Mouse (Mus musculus): ENCODE results near the gene Hmg20a. TPM values are rescaled to one million over a fixed set of nuclear protein-coding genes. Genes with fewer than 3 reads are reported as not detected.

The Hmg20a gene
- total and polyA plus RNA-seq, 2 experiments, result 6.6 to 6.8 TPM

DNA sequence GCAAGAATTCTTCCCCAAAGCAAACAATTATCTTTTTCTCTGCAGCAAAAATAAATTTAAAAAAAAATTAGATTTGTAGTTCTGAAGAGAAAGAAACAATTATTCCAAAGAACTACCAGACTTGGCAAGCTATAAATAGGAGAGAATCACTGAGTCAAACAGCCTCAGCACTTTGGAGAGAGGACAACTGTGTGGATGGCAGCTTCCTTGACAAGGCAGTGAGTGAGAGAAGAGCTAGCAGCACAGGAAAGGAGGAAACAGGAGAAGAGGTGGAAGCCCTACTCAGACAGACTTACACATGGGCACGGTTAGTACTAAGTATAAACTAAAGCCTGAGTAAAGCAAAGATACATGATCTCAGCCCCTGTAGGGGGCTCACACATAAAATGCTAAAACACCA is 22.1 kb upstream of the Hmg20a start:
- no peak overlapping the region for H3K9ac ChIP-seq (ENCODE audit: low read depth, low read length)
- peaks cover 7% of the 10 kb centered on the region for H3K4me1 ChIP-seq (ENCODE audit: control insufficient read depth, insufficient read depth, low read length)
- peaks cover 14% of the 10 kb centered on the region; the same call in 1 of the 2 replicates for H3K79me2 ChIP-seq (ENCODE audit: control insufficient read depth, insufficient read depth, low read length)
- H3K36me3 ChIP-seq (ENCODE audit: control insufficient read depth, insufficient read depth, low read length), result no peaks in the 10 kb centered on the region
- TF ChIP-seq CTCF (IDR thresholded peaks at IDR 0.05; ENCODE audit: low read depth, low read length) (no peak), POLR2A (IDR thresholded peaks at IDR 0.05; ENCODE audit: extremely low read depth, insufficient read depth, low read length) (no peak)
- H3K27ac ChIP-seq (replicated peaks; ENCODE audit: insufficient read depth, low read depth, low read length), result no peak overlapping the region
- no peak overlapping the region for H3K4me3 ChIP-seq (ENCODE audit: insufficient read depth, low read depth, low read length)
- WGBS, result 61% methylated on average over 1 of the region's 1 CpGs
- DNase-seq (ENCODE audit: extremely low read depth, low read depth, low spot score), result no peak
- H3K27me3 ChIP-seq (ENCODE audit: control insufficient read depth, insufficient read depth, low read length), result no peaks in the 10 kb centered on the region

DNA sequence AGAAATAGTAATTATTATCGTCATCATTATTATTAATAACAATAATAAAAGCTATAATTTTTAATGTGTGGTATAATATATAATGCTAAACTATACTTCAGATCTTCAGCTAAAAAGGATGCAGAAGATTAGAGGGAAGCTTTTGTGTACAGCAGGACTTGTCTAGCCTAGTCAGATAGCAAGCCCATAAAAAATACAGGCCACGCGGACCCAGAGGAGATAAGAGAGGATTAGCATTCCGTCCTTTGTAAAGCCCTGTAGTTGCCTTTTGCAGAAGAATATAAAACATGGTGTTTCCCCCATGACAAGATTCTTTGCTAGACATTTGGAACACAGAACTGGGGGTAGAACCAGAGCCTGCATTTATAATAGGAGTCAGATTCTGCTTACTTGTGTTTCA is 13.8 kb upstream of the Hmg20a start:
- H3K9ac ChIP-seq (ENCODE audit: low read depth, low read length), result no peak overlapping the region
- no peak for DNase-seq (ENCODE audit: extremely low read depth, low read depth, low spot score)
- H3K4me1 ChIP-seq (ENCODE audit: control insufficient read depth, insufficient read depth, low read length), result peaks cover 6% of the 10 kb centered on the region
- no peaks in the 10 kb centered on the region for H3K36me3 ChIP-seq (ENCODE audit: control insufficient read depth, insufficient read depth, low read length)
- no peaks in the 10 kb centered on the region for H3K27me3 ChIP-seq (ENCODE audit: control insufficient read depth, insufficient read depth, low read length)
- WGBS, result 79% methylated on average over 4 of the region's 4 CpGs
- H3K27ac ChIP-seq (replicated peaks; ENCODE audit: insufficient read depth, low read depth, low read length), result no peak overlapping the region
- H3K79me2 ChIP-seq (ENCODE audit: control insufficient read depth, insufficient read depth, low read length), result peaks cover 15% of the 10 kb centered on the region; the same call in 1 of the 2 replicates
- no peak overlapping the region for H3K4me3 ChIP-seq (ENCODE audit: insufficient read depth, low read depth, low read length)
- no peak for TF ChIP-seq CTCF (IDR thresholded peaks at IDR 0.05; ENCODE audit: low read depth, low read length)
- TF ChIP-seq POLR2A (IDR thresholded peaks at IDR 0.05; ENCODE audit: extremely low read depth, insufficient read depth, low read length), result no peak

DNA sequence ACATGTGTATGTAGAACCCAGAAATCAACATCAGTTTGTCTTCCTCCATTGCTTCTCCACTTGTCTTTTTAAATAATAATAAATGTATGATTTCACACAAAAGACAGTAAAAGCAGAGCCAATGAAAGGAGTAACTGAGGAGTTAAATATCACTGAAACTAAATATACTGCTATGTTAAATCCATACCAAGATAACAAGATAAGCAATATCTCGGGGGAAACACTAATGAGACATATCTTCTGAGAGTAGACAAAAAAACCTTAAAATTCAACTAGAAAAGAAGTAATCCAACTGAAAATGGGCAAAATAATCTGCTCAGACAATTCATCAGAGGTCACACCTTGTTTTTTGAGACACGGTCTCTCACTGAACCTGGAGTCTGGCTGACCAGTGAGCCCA is 8.5 kb upstream of the Hmg20a start:
- DNase-seq (ENCODE audit: extremely low read depth, low read depth, low spot score), result no peak
- Histone ChIP-seq H3K4me1 (ENCODE audit: control insufficient read depth, insufficient read depth, low read length) (no peaks in the 10 kb centered on the region; the same call in none of the 2 replicates), H3K27me3 (ENCODE audit: control insufficient read depth, insufficient read depth, low read length) (no peaks in the 10 kb centered on the region), H3K9ac (ENCODE audit: low read depth, low read length) (no peak overlapping the region), H3K79me2 (ENCODE audit: control insufficient read depth, insufficient read depth, low read length) (peaks cover 14% of the 10 kb centered on the region; the same call in 1 of the 2 replicates), H3K36me3 (ENCODE audit: control insufficient read depth, insufficient read depth, low read length) (no peaks in the 10 kb centered on the region), H3K27ac (replicated peaks; ENCODE audit: insufficient read depth, low read depth, low read length) (no peak overlapping the region), H3K4me3 (ENCODE audit: insufficient read depth, low read depth, low read length) (no peak overlapping the region)
- no peak for TF ChIP-seq CTCF (IDR thresholded peaks at IDR 0.05; ENCODE audit: low read depth, low read length)
- TF ChIP-seq POLR2A (IDR thresholded peaks at IDR 0.05; ENCODE audit: extremely low read depth, insufficient read depth, low read length), result no peak
- WGBS, result 82% methylated on average over 2 of the region's 2 CpGs

DNA sequence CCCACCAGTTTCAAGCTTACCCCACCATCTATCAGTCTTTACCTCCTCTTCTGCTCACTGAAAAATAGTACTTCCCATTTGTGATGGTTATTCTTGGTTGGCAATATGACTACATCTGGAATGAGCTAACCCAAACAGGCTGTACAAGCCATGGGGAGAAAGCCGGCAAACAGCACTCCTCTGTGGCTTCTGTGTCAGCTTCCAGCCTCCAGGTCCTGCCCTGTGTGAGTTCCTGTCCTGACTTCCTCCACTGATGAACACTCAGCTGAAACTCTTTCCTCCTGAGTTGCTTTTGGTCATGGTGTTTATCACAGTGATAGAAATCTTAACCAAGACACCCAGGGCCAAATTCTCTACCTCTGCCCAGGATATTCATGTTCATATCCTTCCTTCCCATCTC is 5.7 kb upstream of the Hmg20a start:
- Histone ChIP-seq H3K4me3 (ENCODE audit: insufficient read depth, low read depth, low read length) (no peak overlapping the region), H3K27me3 (ENCODE audit: control insufficient read depth, insufficient read depth, low read length) (no peaks in the 10 kb centered on the region), H3K4me1 (ENCODE audit: control insufficient read depth, insufficient read depth, low read length) (peaks cover 4% of the 10 kb centered on the region), H3K36me3 (ENCODE audit: control insufficient read depth, insufficient read depth, low read length) (no peaks in the 10 kb centered on the region), H3K27ac (replicated peaks; ENCODE audit: insufficient read depth, low read depth, low read length) (no peak overlapping the region), H3K79me2 (ENCODE audit: control insufficient read depth, insufficient read depth, low read length) (peaks cover 14% of the 10 kb centered on the region; the same call in 1 of the 2 replicates), H3K9ac (ENCODE audit: low read depth, low read length) (no peak overlapping the region)
- no peak for DNase-seq (ENCODE audit: extremely low read depth, low read depth, low spot score)
- 66% methylated on average over 1 of the region's 1 CpGs for WGBS
- TF ChIP-seq POLR2A (IDR thresholded peaks at IDR 0.05; ENCODE audit: extremely low read depth, insufficient read depth, low read length) (no peak), CTCF (IDR thresholded peaks at IDR 0.05; ENCODE audit: low read depth, low read length) (no peak)

DNA sequence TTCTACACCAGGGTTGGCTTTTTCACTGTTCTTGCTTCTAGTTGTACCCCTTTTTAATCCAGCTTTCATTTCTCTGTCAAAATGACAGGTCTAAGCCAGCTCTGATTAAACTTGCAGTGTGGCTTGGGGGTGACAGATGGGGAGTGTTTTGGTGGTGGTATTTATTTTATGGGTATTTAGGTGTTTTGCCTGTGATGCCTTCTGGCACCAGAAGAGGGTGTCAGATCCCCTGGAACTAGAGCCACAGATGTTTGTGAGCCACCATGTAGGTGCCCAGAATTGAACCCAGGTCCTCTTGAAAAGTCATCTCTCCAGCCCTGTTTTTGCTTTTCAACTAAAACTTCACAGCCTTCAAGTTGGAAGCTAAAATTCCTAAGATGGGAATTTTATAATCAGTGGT is 4.1 kb upstream of the Hmg20a start:
- Histone ChIP-seq H3K27ac (replicated peaks; ENCODE audit: insufficient read depth, low read depth, low read length) (no peak overlapping the region), H3K79me2 (ENCODE audit: control insufficient read depth, insufficient read depth, low read length) (peaks cover 10% of the 10 kb centered on the region; the same call in 1 of the 2 replicates), H3K27me3 (ENCODE audit: control insufficient read depth, insufficient read depth, low read length) (no peaks in the 10 kb centered on the region), H3K4me3 (ENCODE audit: insufficient read depth, low read depth, low read length) (no peak overlapping the region), H3K4me1 (ENCODE audit: control insufficient read depth, insufficient read depth, low read length) (peaks cover 5% of the 10 kb centered on the region), H3K9ac (ENCODE audit: low read depth, low read length) (no peak overlapping the region), H3K36me3 (ENCODE audit: control insufficient read depth, insufficient read depth, low read length) (no peaks in the 10 kb centered on the region)
- 0 out of 2 replicates have a peak, but pooled peaks have one; percentile 23 for TF ChIP-seq CTCF (IDR thresholded peaks at IDR 0.05; ENCODE audit: low read depth, low read length)
- no peak for TF ChIP-seq POLR2A (IDR thresholded peaks at IDR 0.05; ENCODE audit: extremely low read depth, insufficient read depth, low read length)
- DNase-seq (ENCODE audit: extremely low read depth, low read depth, low spot score), result no peak

DNA sequence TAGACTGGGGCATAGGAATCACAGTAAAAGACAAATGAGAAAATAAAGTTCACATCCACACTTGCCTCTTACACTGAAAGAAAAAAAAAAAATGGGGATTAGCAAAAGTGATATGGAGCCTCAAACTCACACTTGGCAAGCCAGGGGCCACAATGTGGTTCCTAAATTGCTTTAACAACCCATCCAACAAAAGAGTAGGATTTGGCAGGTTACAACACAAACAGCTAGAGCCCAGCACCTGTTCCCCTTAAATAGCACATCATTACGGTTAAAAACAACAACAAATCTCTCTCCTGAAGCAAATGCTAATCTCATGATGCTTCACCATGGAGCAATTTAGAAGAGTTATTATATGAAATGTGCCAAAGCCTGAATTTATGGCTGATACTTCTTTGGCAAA is 3.0 kb upstream of the Hmg20a start:
- no peak for TF ChIP-seq CTCF (IDR thresholded peaks at IDR 0.05; ENCODE audit: low read depth, low read length)
- no peak for DNase-seq (ENCODE audit: extremely low read depth, low read depth, low spot score)
- H3K27me3 ChIP-seq (ENCODE audit: control insufficient read depth, insufficient read depth, low read length), result no peaks in the 10 kb centered on the region
- 76% methylated on average over 1 of the region's 1 CpGs for WGBS
- no peak overlapping the region for H3K9ac ChIP-seq (ENCODE audit: low read depth, low read length)
- H3K27ac ChIP-seq (replicated peaks; ENCODE audit: insufficient read depth, low read depth, low read length), result no peak overlapping the region
- peaks cover 5% of the 10 kb centered on the region; the same call in 1 of the 2 replicates for H3K79me2 ChIP-seq (ENCODE audit: control insufficient read depth, insufficient read depth, low read length)
- no peaks in the 10 kb centered on the region for H3K36me3 ChIP-seq (ENCODE audit: control insufficient read depth, insufficient read depth, low read length)
- no peak overlapping the region for H3K4me3 ChIP-seq (ENCODE audit: insufficient read depth, low read depth, low read length)
- peaks cover 7% of the 10 kb centered on the region for H3K4me1 ChIP-seq (ENCODE audit: control insufficient read depth, insufficient read depth, low read length)

Measured in liver, adult 2 months (tissue).